Mouse (Mus musculus) ES-E14 (cell line): Measurements from ENCODE around the gene Zfp697.
"Not testable (repeated sequence)": the region's sequence is repeated elsewhere in the genome, so short reads cannot be mapped to it uniquely, and the experiment has no call there.

Experiments used
- MAFK ChIP-seq: IDR thresholded peaks from 2 replicates; pipeline ENCODE4 v1.6.1; 2014; ENCODE audit warnings: mild to moderate bottlenecking, low read depth, low read length, inconsistent platforms; ENCODE audit not compliant: insufficient read depth
- ZNF384 ChIP-seq: IDR thresholded peaks from 2 replicates; pipeline ENCODE4 v1.6.1; 2012; ENCODE audit warnings: low read depth, low read length, inconsistent platforms

DNA sequence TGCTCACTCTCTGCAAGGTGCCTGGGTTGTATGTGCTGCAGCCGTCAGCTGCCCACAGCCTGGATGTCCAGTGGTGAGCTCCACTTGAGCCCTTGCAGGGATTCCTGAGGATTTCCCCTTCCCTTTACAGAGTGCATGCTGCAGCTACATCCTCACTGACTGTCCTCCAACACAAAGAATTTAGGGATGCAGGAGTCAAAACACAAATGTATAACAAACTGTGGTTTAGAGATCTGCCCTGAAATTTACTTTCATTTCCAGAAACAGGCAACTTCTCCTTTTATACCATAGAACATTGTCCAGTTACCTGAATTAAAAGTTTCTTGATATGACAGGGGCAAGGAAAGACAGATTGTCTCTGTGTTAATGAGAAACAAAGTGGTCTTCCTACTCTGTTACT lies 61.7 kb downstream of the Zfp697 start:
- TF ChIP-seq MAFK, ZNF384: not testable (repeated sequence)
